17 mouse cellular contexts compared by ENCODE assay signal in genomic region chr13:108114257-108114656, GRCm38 (mm10).
"Had no signal": no experiment of that assay in that cellular context is flagged by ENCODE, and none has a peak within 500 bp of the region (broad histone marks: within the 10 kb centered on the region; RNA-seq: fewer than 3 reads in every experiment).

No protein-coding gene starts in this region.

- H3K9me3 ChIP-seq: lung, embryonic 15.5 days; megakaryocyte, embryonic 14.5 days; midbrain, embryonic 12.5 days; midbrain, embryonic 15.5 days; neural tube, embryonic 12.5 days; stomach, embryonic 15.5 days had no signal

- H3K27ac ChIP-seq: lung, embryonic 15.5 days; macrophage; midbrain, embryonic 12.5 days; midbrain, embryonic 15.5 days; neural tube, embryonic 12.5 days; stomach, embryonic 15.5 days; stomach, postnatal 0 days had no signal

- H3K36me3 ChIP-seq: lung, embryonic 15.5 days; midbrain, embryonic 12.5 days; midbrain, embryonic 15.5 days; neural tube, embryonic 12.5 days; stomach, embryonic 15.5 days had no signal

- H3K4me3 ChIP-seq: lung, embryonic 15.5 days; megakaryocyte, embryonic 14.5 days; midbrain, embryonic 12.5 days; midbrain, embryonic 15.5 days; neural tube, embryonic 12.5 days; stomach, embryonic 15.5 days had no signal

- ATAC-seq: liver, postnatal 0 days; lung, postnatal 0 days; midbrain, embryonic 15.5 days had no signal

- H3K4me2 ChIP-seq: lung, embryonic 15.5 days; midbrain, embryonic 12.5 days; midbrain, embryonic 15.5 days; neural tube, embryonic 12.5 days; stomach, embryonic 15.5 days had no signal

- H3K9ac ChIP-seq: liver, postnatal 0 days; lung, embryonic 15.5 days; midbrain, embryonic 12.5 days; midbrain, embryonic 15.5 days; neural tube, embryonic 12.5 days; stomach, embryonic 15.5 days had no signal

- DNase-seq: liver, postnatal 0 days; lung, adult 2 months; lung, postnatal 14 days; lung, postnatal 36 days; right cerebral cortex, postnatal 14 days; thymus, adult 2 months; thymus, postnatal 25 days; thymus, postnatal 4 days had no signal

- H3K4me1 ChIP-seq: lung, embryonic 15.5 days; midbrain, embryonic 15.5 days; neural tube, embryonic 12.5 days; stomach, embryonic 15.5 days had no signal

- H3K27me3 ChIP-seq: lung, embryonic 15.5 days; megakaryocyte, embryonic 14.5 days; midbrain, embryonic 12.5 days; midbrain, embryonic 15.5 days; neural tube, embryonic 12.5 days; stomach, embryonic 15.5 days had no signal
